Mouse (Mus musculus) heart, postnatal 0 days (tissue): ENCODE measurements around the gene Zfp362.

Experiments
- CTCF ChIP-seq: IDR thresholded peaks from 2 replicates; pipeline ENCODE4 v1.5.1; 2016; ENCODE audit warnings: antibody characterized with exemption, control low read depth, low read depth
- EP300 ChIP-seq: IDR thresholded peaks from 2 replicates; pipeline ENCODE4 v1.6.1; 2016; ENCODE audit warnings: antibody characterized with exemption, low read depth

GRCm38 (mm10) chr4:128844566-128844965 is 38.7 kb upstream of the Zfp362 start:
- TF ChIP-seq CTCF (no peak), EP300 (no peak)
